Mouse (Mus musculus) ovary, postnatal 36 days (tissue): Measurements from ENCODE around the gene Gm10722.
"Not testable (repeated sequence)": the region's sequence is repeated elsewhere in the genome, so short reads cannot be mapped to it uniquely, and the experiment has no call there.

Source experiments
- DNase-seq: peaks from one replicate; pipeline ENCODE4 v3.0.0; 2022; ENCODE audit warnings: low spot score, mixed read lengths

Gene Gm10722

DNA sequence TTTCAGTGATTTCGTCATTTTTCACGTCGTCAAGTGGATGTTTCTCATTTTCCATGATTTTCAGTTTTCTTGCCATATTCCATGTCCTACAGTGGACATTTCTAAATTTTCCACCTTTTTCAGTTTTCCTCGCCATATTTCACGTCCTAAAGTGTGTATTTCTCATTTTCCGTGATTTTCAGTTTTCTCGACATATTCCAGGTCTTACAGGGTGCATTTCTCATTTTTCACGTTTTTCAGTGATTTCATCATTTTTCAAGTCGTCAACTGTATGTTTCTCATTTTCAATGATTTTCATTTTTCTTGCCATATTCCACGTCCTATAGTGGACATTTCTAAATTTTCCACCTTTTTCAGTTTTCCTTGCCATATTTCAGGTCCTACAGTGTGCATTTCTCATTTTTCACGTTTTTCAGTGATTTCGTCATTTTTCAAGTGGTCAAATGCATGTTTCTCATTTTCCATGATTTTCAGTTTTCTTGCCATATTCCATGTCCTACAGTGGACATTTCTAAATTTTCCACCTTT lies at the start of gene Gm10722:
Gene Gm10722 (plus strand): TSS at position 478 of the 528 bp plus-strand sequence.
- DNase-seq = not testable (repeated sequence)

DNA sequence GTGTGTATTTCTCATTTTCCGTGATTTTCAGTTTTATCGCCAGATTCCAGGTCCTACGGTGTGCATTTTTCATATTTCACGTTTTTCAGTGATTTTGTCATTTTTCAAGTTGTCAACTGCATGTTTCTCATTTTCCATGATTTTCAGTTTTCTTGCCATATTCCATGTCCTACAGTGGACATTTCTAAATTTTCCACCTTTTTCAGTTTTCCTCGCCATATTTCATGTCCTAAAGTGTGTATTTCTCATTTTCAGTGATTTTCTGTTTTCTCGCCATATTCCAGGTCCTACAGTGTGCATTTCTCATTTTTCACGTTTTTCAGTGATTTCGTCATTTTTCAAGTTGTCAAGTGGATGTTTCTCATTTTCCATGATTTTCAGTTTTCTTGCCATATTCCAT lies 284 bp downstream of the Gm10722 start:
- not testable (repeated sequence) for DNase-seq

- peak; percentile 21 for DNase-seq
These were observed 1.4 kb downstream of the Gm10722 start for GRCm38 (mm10) chr9:3001948-3002659.

DNA sequence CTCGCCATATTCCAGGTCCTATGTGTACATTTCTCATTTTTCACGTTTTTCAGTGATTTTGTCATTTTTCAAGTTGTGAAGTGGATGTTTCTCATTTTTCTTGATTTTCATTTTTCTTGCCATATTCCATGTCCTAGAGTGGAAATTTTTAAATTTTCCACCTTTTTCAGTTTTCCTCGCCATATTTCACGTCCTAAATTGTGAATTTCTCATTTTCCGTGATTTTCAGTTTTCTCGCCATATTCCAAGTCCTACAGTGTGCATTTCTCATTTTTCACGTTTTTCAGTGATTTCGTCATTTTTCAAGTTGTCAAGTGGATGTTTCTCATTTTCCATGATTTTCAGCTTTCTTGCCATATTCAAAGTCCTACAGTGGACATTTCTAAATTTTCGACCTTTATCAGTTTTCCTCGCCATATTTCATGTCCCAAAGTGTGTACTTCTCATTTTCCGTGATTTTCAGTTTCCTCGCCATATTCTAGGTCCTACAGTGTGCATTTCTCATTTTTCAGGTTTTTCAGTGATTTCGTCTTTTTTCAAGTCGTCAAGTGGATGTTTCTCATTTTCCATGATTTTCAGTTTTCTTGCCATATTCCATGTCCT lies 2.2 kb downstream of the Gm10722 start, which contains the start of gene Gm11168:
Gene Gm11168 (plus strand): TSS at position 553 of the 603 bp plus-strand sequence.
- DNase-seq = not testable (repeated sequence)

DNA sequence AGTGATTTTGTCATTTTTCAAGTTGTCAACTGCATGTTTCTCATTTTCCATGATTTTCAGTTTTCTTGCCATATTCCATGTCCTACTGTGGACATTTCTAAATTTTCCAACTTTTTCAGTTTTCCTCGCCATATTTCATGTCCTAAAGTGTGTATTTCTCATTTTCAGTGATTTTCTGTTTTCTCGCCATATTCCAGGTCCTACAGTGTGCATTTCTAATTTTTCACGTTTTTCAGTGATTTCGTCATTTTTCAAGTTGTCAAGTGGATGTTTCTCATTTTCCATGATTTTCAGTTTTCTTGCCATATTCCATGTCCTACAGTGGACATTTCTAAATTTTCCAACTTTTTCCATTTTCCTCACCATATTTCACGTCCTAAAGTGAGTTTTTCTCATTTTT lies 5.5 kb downstream of the Gm10722 start:
- not testable (repeated sequence) for DNase-seq

GRCm38 (mm10) chr9:3006636-3007035 lies 5.9 kb downstream of the Gm10722 start:
- DNase-seq = peak; percentile 31

DNA sequence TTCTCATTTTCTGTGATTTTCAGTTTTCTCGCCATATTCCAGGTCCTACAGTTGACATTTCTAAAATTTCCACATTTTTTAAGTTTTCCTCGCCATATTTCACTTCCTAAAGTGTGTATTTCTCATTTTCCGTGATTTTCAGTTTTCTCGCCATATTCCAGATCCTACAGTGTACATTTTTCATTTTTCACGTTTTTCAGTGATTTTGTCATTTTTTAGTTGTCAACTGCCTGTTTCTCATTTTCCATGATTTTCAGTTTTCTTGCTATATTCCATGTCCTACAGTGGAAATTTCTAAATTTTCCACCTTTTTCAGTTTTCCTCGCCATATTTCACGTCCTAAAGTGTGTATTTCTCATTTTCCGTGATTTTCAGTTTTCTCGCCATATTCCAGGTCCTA lies 6.5 kb downstream of the Gm10722 start:
- not testable (repeated sequence) for DNase-seq

- not testable (repeated sequence) for DNase-seq
These were observed 8.6 kb downstream of the Gm10722 start for GRCm38 (mm10) chr9:3009331-3009730.

DNA sequence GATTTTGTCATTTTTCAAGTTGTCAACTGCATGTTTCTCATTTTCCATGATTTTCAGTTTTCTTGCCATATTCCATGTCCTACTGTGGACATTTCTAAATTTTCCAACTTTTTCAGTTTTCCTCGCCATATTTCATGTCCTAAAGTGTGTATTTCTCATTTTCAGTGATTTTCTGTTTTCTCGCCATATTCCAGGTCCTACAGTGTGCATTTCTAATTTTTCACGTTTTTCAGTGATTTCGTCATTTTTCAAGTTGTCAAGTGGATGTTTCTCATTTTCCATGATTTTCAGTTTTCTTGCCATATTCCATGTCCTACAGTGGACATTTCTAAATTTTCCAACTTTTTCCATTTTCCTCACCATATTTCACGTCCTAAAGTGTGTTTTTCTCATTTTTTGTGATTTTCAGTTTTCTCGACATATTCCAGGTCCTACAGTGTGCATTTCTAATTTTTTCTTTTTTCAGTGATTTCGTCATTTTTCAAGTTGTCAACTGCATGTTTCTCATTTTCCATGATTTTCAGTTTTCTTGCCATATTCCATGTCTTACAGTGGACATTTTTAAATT lies 11.4 kb downstream of the Gm10722 start:
- DNase-seq = not testable (repeated sequence)

GRCm38 (mm10) chr9:3012733-3013279 lies 12.1 kb downstream of the Gm10722 start, which contains the start of gene Gm10721:
Gm10721 (plus strand) TSS chr9:3013140.
- DNase-seq = not testable (repeated sequence)

DNA sequence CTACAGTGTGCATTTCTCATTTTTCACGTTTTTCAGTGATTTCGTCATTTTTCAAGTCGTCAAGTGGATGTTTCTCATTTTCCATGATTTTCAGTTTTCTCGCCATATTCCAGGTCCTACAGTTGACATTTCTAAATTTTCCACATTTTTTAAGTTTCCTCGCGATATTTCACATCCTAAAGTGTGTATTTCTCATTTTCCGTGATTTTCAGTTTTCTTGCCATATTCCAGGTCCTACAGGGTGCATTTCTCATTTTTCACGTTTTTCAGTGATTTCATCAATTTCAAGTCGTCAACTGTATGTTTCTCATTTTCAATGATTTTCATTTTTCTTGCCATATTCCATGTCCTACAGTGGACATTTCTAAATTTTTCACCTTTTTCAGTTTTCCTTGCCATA lies 14.6 kb downstream of the Gm10722 start, which contains the start of gene Gm10720:
Gene Gm10720 (plus strand): TSS at position 301 of the 400 bp plus-strand sequence.
- DNase-seq = not testable (repeated sequence)

- DNase-seq = not testable (repeated sequence)
These were observed 15.2 kb downstream of the Gm10722 start for GRCm38 (mm10) chr9:3015896-3016295.

- DNase-seq = not testable (repeated sequence)
These were observed 16.4 kb downstream of the Gm10722 start, which contains the start of gene Gm10719 for GRCm38 (mm10) chr9:3017108-3017507. Gm10719 (plus strand) TSS chr9:3017408.

DNA sequence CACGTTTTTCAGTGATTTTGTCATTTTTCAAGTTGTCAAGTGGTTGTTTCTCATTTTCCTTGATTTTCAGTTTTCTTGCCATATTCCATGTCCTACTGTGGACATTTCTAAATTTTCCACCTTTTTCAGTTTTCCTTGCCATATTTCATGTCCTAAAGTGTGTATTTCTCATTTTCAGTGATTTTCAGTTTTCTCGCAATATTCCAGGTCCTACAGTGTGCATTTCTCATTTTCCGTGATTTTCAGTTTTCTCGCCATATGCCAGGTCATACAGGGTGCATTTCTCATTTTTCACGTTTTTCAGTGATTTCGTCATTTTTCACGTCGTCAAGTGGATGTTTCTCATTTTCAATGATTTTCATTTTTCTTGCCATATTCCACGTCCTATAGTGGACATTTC lies 18.2 kb downstream of the Gm10722 start:
- DNase-seq = peak; percentile 34

- not testable (repeated sequence) for DNase-seq
These were observed 19.4 kb downstream of the Gm10722 start for GRCm38 (mm10) chr9:3019835-3020727.

DNA sequence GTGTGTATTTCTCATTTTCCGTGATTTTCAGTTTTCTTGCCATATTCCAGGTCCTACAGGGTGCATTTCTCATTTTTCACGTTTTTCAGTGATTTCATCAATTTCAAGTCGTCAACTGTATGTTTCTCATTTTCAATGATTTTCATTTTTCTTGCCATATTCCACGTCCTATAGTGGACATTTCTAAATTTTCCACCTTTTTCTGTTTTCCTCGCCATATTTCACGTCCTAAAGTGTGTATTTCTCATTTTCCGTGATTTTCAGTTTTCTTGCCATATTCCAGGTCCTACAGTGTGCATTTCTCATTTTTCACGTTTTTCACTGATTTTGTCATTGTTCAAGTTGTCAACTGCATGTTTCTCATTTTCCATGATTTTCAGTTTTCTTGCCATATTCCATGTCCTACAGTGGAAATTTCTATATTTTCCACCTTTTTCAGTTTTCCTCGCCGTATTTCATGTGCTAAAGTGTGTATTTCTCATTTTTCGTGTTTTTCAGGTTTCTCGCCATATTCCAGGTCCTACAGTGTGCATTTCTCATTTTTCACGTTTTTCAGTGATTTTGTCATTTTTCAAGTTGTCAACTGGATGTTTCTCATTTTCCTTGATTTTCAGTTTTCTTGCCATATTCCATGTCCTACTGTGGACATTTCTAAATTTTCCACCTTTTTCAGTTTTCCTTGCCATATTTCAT lies 21.7 kb downstream of the Gm10722 start:
- not testable (repeated sequence) for DNase-seq

DNA sequence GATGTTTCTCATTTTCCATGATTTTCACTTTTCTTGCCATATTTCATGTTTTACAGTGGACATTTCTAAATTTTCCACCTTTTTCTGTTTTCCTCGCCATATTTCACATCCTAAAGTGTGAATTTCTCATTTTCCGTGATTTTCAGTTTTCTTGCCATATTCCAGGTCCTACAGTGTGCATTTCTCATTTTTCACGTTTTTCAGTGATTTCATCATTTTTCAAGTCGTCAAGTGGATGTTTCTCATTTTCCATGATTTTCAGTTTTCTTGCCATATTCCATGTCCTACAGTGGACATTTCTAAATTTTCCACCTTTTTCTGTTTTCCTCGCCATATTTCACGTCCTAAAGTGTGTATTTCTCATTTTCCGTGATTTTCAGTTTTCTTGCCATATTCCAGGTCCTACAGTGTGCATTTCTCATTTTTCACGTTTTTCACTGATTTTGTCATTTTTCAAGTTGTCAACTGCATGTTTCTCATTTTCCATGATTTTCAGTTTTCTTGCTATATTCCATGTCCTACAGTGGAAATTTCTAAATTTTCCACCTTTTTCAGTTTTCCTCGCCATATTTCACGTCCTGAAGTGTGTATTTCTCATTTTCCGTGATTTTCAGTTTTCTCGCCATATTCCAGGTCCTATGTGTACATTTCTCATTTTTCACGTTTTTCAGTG lies 22.7 kb downstream of the Gm10722 start, which contains the start of gene Gm10718:
Gene Gm10718 (plus strand): TSS at position 236 of the 673 bp plus-strand sequence.
- not testable (repeated sequence) for DNase-seq

DNA sequence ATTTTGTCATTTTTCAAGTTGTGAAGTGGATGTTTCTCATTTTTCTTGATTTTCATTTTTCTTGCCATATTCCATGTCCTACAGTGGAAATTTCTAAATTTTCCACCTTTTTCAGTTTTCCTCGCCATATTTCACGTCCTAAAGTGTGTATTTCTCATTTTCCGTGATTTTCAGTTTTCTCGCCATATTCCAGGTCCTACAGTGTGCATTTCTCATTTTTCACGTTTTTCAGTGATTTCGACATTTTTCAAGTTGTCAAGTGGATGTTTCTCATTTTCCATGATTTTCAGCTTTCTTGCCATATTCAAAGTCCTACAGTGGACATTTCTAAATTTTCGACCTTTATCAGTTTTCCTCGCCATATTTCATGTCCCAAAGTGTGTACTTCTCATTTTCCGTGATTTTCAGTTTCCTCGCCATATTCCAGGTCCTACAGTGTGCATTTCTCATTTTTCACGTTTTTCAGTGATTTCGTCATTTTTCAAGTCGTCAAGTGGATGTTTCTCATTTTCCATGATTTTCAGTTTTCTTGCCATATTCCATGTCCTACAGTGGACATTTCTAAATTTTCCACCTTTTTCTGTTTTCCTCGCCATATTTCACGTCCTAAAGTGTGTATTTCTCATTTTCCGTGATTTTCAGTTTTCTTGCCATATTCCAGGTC lies 23.4 kb downstream of the Gm10722 start:
- DNase-seq = peak; percentile 22

DNA sequence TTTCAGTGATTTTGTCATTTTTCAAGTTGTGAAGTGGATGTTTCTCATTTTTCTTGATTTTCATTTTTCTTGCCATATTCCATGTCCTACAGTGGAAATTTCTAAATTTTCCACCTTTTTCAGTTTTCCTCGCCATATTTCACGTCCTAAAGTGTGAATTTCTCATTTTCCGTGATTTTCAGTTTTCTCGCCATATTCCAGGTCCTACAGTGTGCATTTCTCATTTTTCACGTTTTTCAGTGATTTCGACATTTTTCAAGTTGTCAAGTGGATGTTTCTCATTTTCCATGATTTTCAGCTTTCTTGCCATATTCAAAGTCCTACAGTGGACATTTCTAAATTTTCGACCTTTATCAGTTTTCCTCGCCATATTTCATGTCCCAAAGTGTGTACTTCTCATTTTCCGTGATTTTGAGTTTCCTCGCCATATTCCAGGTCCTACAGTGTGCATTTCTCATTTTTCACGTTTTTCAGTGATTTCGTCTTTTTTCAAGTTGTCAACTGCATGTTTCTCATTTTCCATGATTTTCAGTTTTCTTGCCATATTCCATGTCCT lies 24.3 kb downstream of the Gm10722 start, which contains the start of gene Gm10717:
Gene Gm10717 (plus strand): TSS at position 506 of the 556 bp plus-strand sequence.
- not testable (repeated sequence) for DNase-seq
